Comparison of ENCODE assay signal across 19 mouse cellular contexts in genomic region chr19:10692361-10692760, GRCm38 (mm10). TPM values are rescaled to one million over a fixed set of nuclear protein-coding genes. Genes with fewer than 3 reads are reported as not detected.
A peak's percentile ranks its signal among the peaks of the same experiment; 100 is the strongest.
DNase-seq lines count a peak whose midpoint lies in the region; ATAC-seq and TF ChIP-seq lines count a peak whose summit lies in the region.
"Had no signal": no experiment of that assay in that cellular context is flagged by ENCODE, and none has a peak within 500 bp of the region (broad histone marks: within the 10 kb centered on the region; RNA-seq: fewer than 3 reads in every experiment).

No protein-coding gene starts in this region.

- TF ChIP-seq CTCF in bone marrow macrophage, adult 2 months (IDR thresholded peaks at IDR 0.05; ENCODE audit: low read depth, low read length) = no peak
- TF ChIP-seq CTCF in forebrain, postnatal 0 days (IDR thresholded peaks at IDR 0.05; ENCODE audit: low read depth) = no peak

- no peak overlapping the region for H3K4me3 ChIP-seq in bone marrow macrophage, adult 2 months (ENCODE audit: insufficient read depth, low read length)
- H3K4me3 ChIP-seq in liver, embryonic 16.5 days (ENCODE audit: low read depth, low read length) = no peak overlapping the region
- H3K4me3 ChIP-seq in forebrain, postnatal 0 days (ENCODE audit: low read depth, low read length) = no peak overlapping the region
- no peak overlapping the region for H3K4me3 ChIP-seq in hindbrain, embryonic 16.5 days (ENCODE audit: low read length)
- H3K4me3 ChIP-seq: forebrain, embryonic 15.5 days; heart, embryonic 15.5 days; hindbrain, embryonic 12.5 days; layer of hippocampus, adult 2 months; midbrain, embryonic 12.5 days had no signal

- H3K27ac ChIP-seq in bone marrow macrophage, adult 2 months (ENCODE audit: insufficient read depth, low read depth, low read length) = peak overlapping the region; percentile 55
- H3K27ac ChIP-seq in liver, embryonic 16.5 days (ENCODE audit: low read length) = peak overlapping the region; percentile 54; the same call in 1 of the 2 replicates
- H3K27ac ChIP-seq in forebrain, postnatal 0 days (ENCODE audit: low read depth, low read length) = no peak overlapping the region
- H3K27ac ChIP-seq in hindbrain, embryonic 16.5 days (ENCODE audit: low read depth, low read length) = no peak overlapping the region
- H3K27ac ChIP-seq: forebrain, embryonic 15.5 days; heart, embryonic 15.5 days; hindbrain, embryonic 12.5 days; midbrain, embryonic 12.5 days had no signal

- no peaks in the 10 kb centered on the region for H3K9me3 ChIP-seq in liver, embryonic 16.5 days (replicated peaks; ENCODE audit: control insufficient read depth, low read length)
- H3K9me3 ChIP-seq in forebrain, postnatal 0 days (ENCODE audit: low read length) = no peaks in the 10 kb centered on the region
- H3K9me3 ChIP-seq in hindbrain, embryonic 16.5 days (ENCODE audit: control insufficient read depth, low read length) = no peaks in the 10 kb centered on the region
- H3K9me3 ChIP-seq: forebrain, embryonic 15.5 days; heart, embryonic 15.5 days; hindbrain, embryonic 12.5 days; midbrain, embryonic 12.5 days had no signal

- peak; percentile 23 to 76 for DNase-seq in adrenal gland, adult (ENCODE audit: inconsistent age in 2 of 2, low spot score in 1 of 2)
- no peak for DNase-seq in adrenal gland, adult 18-20 months (ENCODE audit: low spot score in 2 of 2)
- peak; percentile 60 to 62 for DNase-seq in kidney, adult 8-10 months
- DNase-seq in kidney, postnatal 10 days = no peak
- DNase-seq in forebrain, postnatal 0 days = no peak
- DNase-seq: gastrocnemius, postnatal 14 days; thymus, adult 2 months had no signal

- H3K4me2 ChIP-seq in liver, embryonic 16.5 days (ENCODE audit: low read depth, low read length) = 0 out of 2 replicates have a peak overlapping the region, but pooled peaks have one; percentile 32
- no peak overlapping the region for H3K4me2 ChIP-seq in forebrain, postnatal 0 days (ENCODE audit: low read depth)
- H3K4me2 ChIP-seq in hindbrain, embryonic 16.5 days (ENCODE audit: low read length) = no peak overlapping the region
- H3K4me2 ChIP-seq: forebrain, embryonic 15.5 days; heart, embryonic 15.5 days; hindbrain, embryonic 12.5 days; midbrain, embryonic 12.5 days had no signal

- no peaks in the 10 kb centered on the region for H3K36me3 ChIP-seq in liver, embryonic 16.5 days (ENCODE audit: control insufficient read depth, insufficient read depth)
- H3K36me3 ChIP-seq in forebrain, postnatal 0 days (ENCODE audit: insufficient read depth) = 0 out of 2 replicates have a peak, but pooled peaks cover 5% of the 10 kb centered on the region
- H3K36me3 ChIP-seq in hindbrain, embryonic 16.5 days (ENCODE audit: control insufficient read depth, insufficient read depth, low read length) = no peaks in the 10 kb centered on the region
- H3K36me3 ChIP-seq: forebrain, embryonic 15.5 days; heart, embryonic 15.5 days; hindbrain, embryonic 12.5 days; midbrain, embryonic 12.5 days had no signal

- no peak for ATAC-seq in liver, embryonic 16.5 days (ENCODE audit: low read depth)
- ATAC-seq in forebrain, postnatal 0 days = no peak
- no peak for ATAC-seq in hindbrain, embryonic 16.5 days
- ATAC-seq: forebrain, embryonic 15.5 days had no signal

- H3K27me3 ChIP-seq in liver, embryonic 16.5 days (ENCODE audit: control insufficient read depth, insufficient read depth, low read depth, low read length) = no peaks in the 10 kb centered on the region
- no peaks in the 10 kb centered on the region for H3K27me3 ChIP-seq in forebrain, postnatal 0 days (ENCODE audit: insufficient read depth, low read length)
- H3K27me3 ChIP-seq in hindbrain, embryonic 16.5 days (replicated peaks; ENCODE audit: control insufficient read depth, insufficient read depth, low read length) = no peaks in the 10 kb centered on the region
- H3K27me3 ChIP-seq: forebrain, embryonic 15.5 days; heart, embryonic 15.5 days; hindbrain, embryonic 12.5 days; midbrain, embryonic 12.5 days had no signal

- TF ChIP-seq POLR2A in bone marrow macrophage, adult 2 months (IDR thresholded peaks at IDR 0.05; ENCODE audit: borderline replicate concordance, low read depth, low read length) = no peak

- H3K4me1 ChIP-seq in bone marrow macrophage, adult 2 months (ENCODE audit: control insufficient read depth, insufficient read depth, low read length) = peaks cover 68% of the 10 kb centered on the region
- peaks cover 59% of the 10 kb centered on the region for H3K4me1 ChIP-seq in liver, embryonic 16.5 days (ENCODE audit: control insufficient read depth, low read depth, low read length)
- H3K4me1 ChIP-seq in forebrain, postnatal 0 days (ENCODE audit: insufficient read depth) = peaks cover 21% of the 10 kb centered on the region
- H3K4me1 ChIP-seq in hindbrain, embryonic 16.5 days (ENCODE audit: control insufficient read depth, insufficient read depth, low read depth, low read length) = peaks cover 37% of the 10 kb centered on the region

- H3K9ac ChIP-seq in liver, embryonic 16.5 days (ENCODE audit: low read depth, low read length) = no peak overlapping the region; the same call in 1 of the 2 replicates
- no peak overlapping the region for H3K9ac ChIP-seq in forebrain, postnatal 0 days
- no peak overlapping the region for H3K9ac ChIP-seq in hindbrain, embryonic 16.5 days (ENCODE audit: low read depth, low read length)
- H3K9ac ChIP-seq: forebrain, embryonic 15.5 days; heart, embryonic 15.5 days; hindbrain, embryonic 12.5 days; midbrain, embryonic 12.5 days had no signal

- 58% methylated on average over 4 of the region's 4 CpGs for WGBS in liver, embryonic 16.5 days (ENCODE audit: insufficient replicate concordance)
- 83% methylated on average over 4 of the region's 4 CpGs for WGBS in forebrain, postnatal 0 days
- 96% methylated on average over 4 of the region's 4 CpGs for WGBS in hindbrain, embryonic 16.5 days

RNA-seq across cellular contexts. Expression of gene Vps37c, which starts 3.8 kb away (rescaled TPM):
- 10 to 100 TPM; 19.3 to 26.8 TPM for total RNA-seq in adrenal gland, adult 18-20 months (2021)
- polyA plus RNA-seq in bone marrow macrophage, adult 2 months (2012; ENCODE audit: insufficient read depth, insufficient read length, missing spikeins) = 39.9 and 41.7 TPM in 2 replicates
- 11.7 and 12.1 TPM in 2 replicates for polyA plus RNA-seq in liver, embryonic 16.5 days (2015; fragmentation: Nextera tagmentation; extraction: Ambion mirVana)
- total RNA-seq in forebrain, postnatal 0 days (2014; rRNA removed) = 27.9 and 29.0 TPM in 2 replicates
- polyA plus RNA-seq in forebrain, postnatal 0 days (2015; fragmentation: Nextera tagmentation; extraction: Ambion mirVana) = 34.5 TPM in 2 replicates
- polyA plus RNA-seq in hindbrain, embryonic 16.5 days (2015; fragmentation: Nextera tagmentation; extraction: Ambion mirVana) = 27.7 and 35.0 TPM in 2 replicates

RNA-seq across cellular contexts. Expression of gene Pga5, which starts 14.5 kb away (rescaled TPM):
- total RNA-seq in adrenal gland, adult 18-20 months (2021) = not detected
- polyA plus RNA-seq in bone marrow macrophage, adult 2 months (2012; ENCODE audit: insufficient read depth, insufficient read length, missing spikeins) = not detected in 2 replicates
- 0.06 TPM in 1 of 2 replicates, not detected in the other for polyA plus RNA-seq in liver, embryonic 16.5 days (2015; fragmentation: Nextera tagmentation; extraction: Ambion mirVana)
- not detected in 2 replicates for total RNA-seq in forebrain, postnatal 0 days (2014; rRNA removed)
- polyA plus RNA-seq in forebrain, postnatal 0 days (2015; fragmentation: Nextera tagmentation; extraction: Ambion mirVana) = not detected in 2 replicates
- not detected in 2 replicates for polyA plus RNA-seq in hindbrain, embryonic 16.5 days (2015; fragmentation: Nextera tagmentation; extraction: Ambion mirVana)
- total RNA-seq: gastrocnemius, postnatal 14 days; layer of hippocampus, adult 2 months; left cerebral cortex, postnatal 14 days had no signal
- polyA plus RNA-seq: embryonic facial prominence, embryonic 14.5 days; forebrain, embryonic 15.5 days; heart, embryonic 15.5 days; hindbrain, embryonic 12.5 days; lung, embryonic 16.5 days; midbrain, embryonic 12.5 days; spleen, adult 2 months had no signal

RNA-seq across cellular contexts. Expression of gene Cd5, which starts 46.4 kb away (rescaled TPM):
- under 1 TPM in 1 of 2 experiments, not detected in 1; 0.38 TPM for total RNA-seq in adrenal gland, adult 18-20 months (2021)
- not detected in 2 replicates for polyA plus RNA-seq in bone marrow macrophage, adult 2 months (2012; ENCODE audit: insufficient read depth, insufficient read length, missing spikeins)
- polyA plus RNA-seq in liver, embryonic 16.5 days (2015; fragmentation: Nextera tagmentation; extraction: Ambion mirVana) = not detected in 2 replicates
- 0.10 TPM in 1 of 2 replicates, not detected in the other for total RNA-seq in forebrain, postnatal 0 days (2014; rRNA removed)
- 0.24 and 0.52 TPM in 2 replicates for polyA plus RNA-seq in forebrain, postnatal 0 days (2015; fragmentation: Nextera tagmentation; extraction: Ambion mirVana)
- 0.09 and 0.28 TPM in 2 replicates for polyA plus RNA-seq in hindbrain, embryonic 16.5 days (2015; fragmentation: Nextera tagmentation; extraction: Ambion mirVana)
- total RNA-seq: gastrocnemius, postnatal 14 days; layer of hippocampus, adult 2 months had no signal

RNA-seq across cellular contexts. Expression of gene Vwce, which starts 58.3 kb away (rescaled TPM):
- total RNA-seq in adrenal gland, adult 18-20 months (2021) = under 1 TPM; 0.20 to 0.38 TPM
- not detected in 2 replicates for polyA plus RNA-seq in bone marrow macrophage, adult 2 months (2012; ENCODE audit: insufficient read depth, insufficient read length, missing spikeins)
- 13.5 and 16.0 TPM in 2 replicates for polyA plus RNA-seq in liver, embryonic 16.5 days (2015; fragmentation: Nextera tagmentation; extraction: Ambion mirVana)
- total RNA-seq in forebrain, postnatal 0 days (2014; rRNA removed) = 1.5 and 1.7 TPM in 2 replicates
- polyA plus RNA-seq in forebrain, postnatal 0 days (2015; fragmentation: Nextera tagmentation; extraction: Ambion mirVana) = 0.44 and 0.88 TPM in 2 replicates
- 1.2 and 1.5 TPM in 2 replicates for polyA plus RNA-seq in hindbrain, embryonic 16.5 days (2015; fragmentation: Nextera tagmentation; extraction: Ambion mirVana)

Comparison
In these comparisons a context has a peak if more than half of its experiments do, and no peak if none do; other contexts are left out.
1. DNase-seq: peak in adrenal gland, adult (2 of 2) and kidney, adult 8-10 months (2 of 2); none in adrenal gland, adult 18-20 months (0 of 2), kidney, postnatal 10 days (single experiment) and forebrain, postnatal 0 days (single experiment).
2. H3K27ac ChIP-seq: peak in bone marrow macrophage, adult 2 months (single experiment) and liver, embryonic 16.5 days (single experiment); none in forebrain, postnatal 0 days (single experiment) and hindbrain, embryonic 16.5 days (single experiment).